Mouse (Mus musculus) bone marrow, adult 2 months (tissue): ENCODE measurements around the gene Mrgbp.

ENCODE experiments used
- CTCF ChIP-seq: fragments of 200-500 bp; IDR thresholded peaks from 2 replicates; pipeline ENCODE4 v1.5.1; 2011; ENCODE audit warnings: low read length, control low read depth; ENCODE audit not compliant: control insufficient read depth, insufficient read depth
- POLR2A ChIP-seq: fragments of 200-500 bp; IDR thresholded peaks from 2 replicates; pipeline ENCODE4 v1.6.1; 2011; ENCODE audit warnings: low read depth, mild to moderate bottlenecking, control low read depth, low read length, borderline replicate concordance; ENCODE audit not compliant: control insufficient read depth

DNA sequence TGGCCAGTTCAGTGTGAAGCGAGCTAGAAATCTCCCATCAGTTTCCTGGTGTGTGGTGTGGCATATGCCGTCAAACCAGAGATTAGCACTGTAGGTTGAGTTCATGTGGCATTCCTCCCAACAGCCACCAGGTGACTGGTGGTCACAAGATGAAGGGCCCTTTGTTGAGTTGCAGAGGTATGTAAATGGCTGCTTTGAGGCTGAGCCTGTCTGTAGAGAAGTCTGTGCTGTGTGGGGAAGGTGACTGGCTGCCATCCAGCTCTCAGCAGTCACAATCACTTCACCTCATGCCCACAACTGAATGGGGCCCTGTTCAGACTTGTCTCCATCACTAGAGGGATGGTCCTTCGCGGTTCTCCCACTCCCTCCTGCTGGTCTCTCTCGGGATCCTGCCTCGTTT, 23.7 kb downstream of the Mrgbp start:
- TF ChIP-seq CTCF (no peak), POLR2A (no peak)
